Mouse (Mus musculus) bone marrow, adult 2 months (tissue): ENCODE results near the gene Rexo2.

Experiments
- CTCF ChIP-seq: fragments of 200-500 bp; IDR thresholded peaks from 2 replicates; pipeline ENCODE4 v1.5.1; 2011; ENCODE audit warnings: low read length, control low read depth; ENCODE audit not compliant: control insufficient read depth, insufficient read depth
- POLR2A ChIP-seq: fragments of 200-500 bp; IDR thresholded peaks from 2 replicates; pipeline ENCODE4 v1.6.1; 2011; ENCODE audit warnings: low read depth, mild to moderate bottlenecking, control low read depth, low read length, borderline replicate concordance; ENCODE audit not compliant: control insufficient read depth

DNA sequence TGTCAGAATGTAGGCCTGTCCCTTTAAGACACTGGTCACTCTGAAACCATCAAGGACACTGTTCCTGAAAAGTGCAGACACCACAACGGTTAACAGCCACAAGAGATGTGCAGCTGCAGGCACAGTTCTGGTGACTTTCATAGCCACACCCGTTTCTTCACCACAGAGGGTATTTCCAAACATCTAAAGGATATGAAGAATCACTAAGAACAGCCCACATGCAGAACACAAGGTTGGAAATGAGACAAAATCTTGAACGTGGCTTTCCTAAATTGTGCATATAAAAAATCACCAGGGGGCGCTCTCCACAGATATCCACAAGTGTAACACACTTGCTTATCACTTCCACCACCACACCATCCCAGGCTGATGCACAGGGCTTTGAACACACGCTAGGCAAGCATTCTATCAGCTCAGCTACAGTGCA lies 32.6 kb downstream of the Rexo2 start:
- peak; percentile 42; the same call in 1 of the 2 replicates for TF ChIP-seq CTCF
- TF ChIP-seq POLR2A, result no peak
